Mouse (Mus musculus) myocyte (in vitro differentiated cells): Measurements from ENCODE around the gene Atl1. TPM values are rescaled to one million over a fixed set of nuclear protein-coding genes. Genes with fewer than 3 reads are reported as not detected.

ENCODE experiments used
- H3K27me3 ChIP-seq: one replicate; pipeline ENCODE4 v1.6.1; 2011; ENCODE audit not compliant: control insufficient read depth, insufficient read depth, insufficient read length
- H3K36me3 ChIP-seq: one replicate; pipeline ENCODE4 v1.6.1; 2011; ENCODE audit not compliant: control insufficient read depth, insufficient read depth
- H3K4me2 ChIP-seq: one replicate; pipeline ENCODE4 v1.6.1; 2011; ENCODE audit warnings: low read depth, control low read depth
- H3K4me3 ChIP-seq: one replicate; pipeline ENCODE4 v1.5.1; 2011; ENCODE audit warnings: mild to moderate bottlenecking, control low read depth, moderate library complexity
- H3K79me2 ChIP-seq: one replicate; pipeline ENCODE4 v1.6.1; 2011; ENCODE audit not compliant: control insufficient read depth, insufficient read depth
- H3ac ChIP-seq: one replicate; pipeline ENCODE4 v1.6.1; 2011; ENCODE audit not compliant: control insufficient read depth, insufficient read length
- CEBPB ChIP-seq: IDR thresholded peaks from 2 replicates; pipeline ENCODE4 v1.6.1; 2011; ENCODE audit warnings: mild to moderate bottlenecking, moderate library complexity; ENCODE audit not compliant: poor library complexity, insufficient read depth, severe bottlenecking
- E2F4 ChIP-seq: IDR thresholded peaks from one replicate; pipeline ENCODE4 v1.6.1; 2011; ENCODE audit warnings: mild to moderate bottlenecking, control low read depth, moderate library complexity; ENCODE audit not compliant: insufficient read depth
- MAX ChIP-seq: IDR thresholded peaks from one replicate; pipeline ENCODE4 v1.6.1; 2011; ENCODE audit warnings: low read depth, mild to moderate bottlenecking, control low read depth
- MYOD1 ChIP-seq, 3 experiments: IDR thresholded peaks; one replicate each; pipeline ENCODE4 v1.6.1; 2011; ENCODE audit warnings: control low read depth in 2 of 3, low read depth in 2 of 3, mild to moderate bottlenecking in 2 of 3, moderate library complexity in 1 of 3; ENCODE audit not compliant: insufficient read length in 2 of 3, control insufficient read depth in 1 of 3
- MYOG ChIP-seq, 3 experiments: IDR thresholded peaks; one replicate each; pipeline ENCODE4 v1.6.1; 2011; ENCODE audit warnings: control low read depth in 2 of 3, low read depth in 2 of 3, mild to moderate bottlenecking in 2 of 3; ENCODE audit not compliant: insufficient read length in 2 of 3, control insufficient read depth in 1 of 3, insufficient read depth in 1 of 3
- POLR2A ChIP-seq: IDR thresholded peaks from one replicate; pipeline ENCODE4 v1.6.1; 2011; ENCODE audit warnings: low read depth, mild to moderate bottlenecking, control low read depth, moderate library complexity; ENCODE audit not compliant: insufficient read length
- POLR2AphosphoS2 ChIP-seq: IDR thresholded peaks from one replicate; pipeline ENCODE4 v1.6.1; 2011; ENCODE audit warnings: low read depth, control low read depth; ENCODE audit not compliant: insufficient read length
- REST ChIP-seq: IDR thresholded peaks from one replicate; pipeline ENCODE4 v1.6.1; 2011; ENCODE audit warnings: mild to moderate bottlenecking, control low read depth, moderate library complexity; ENCODE audit not compliant: insufficient read depth, insufficient read length
- SRF ChIP-seq: IDR thresholded peaks from one replicate; pipeline ENCODE4 v1.6.1; 2011; ENCODE audit warnings: low read depth; ENCODE audit not compliant: control insufficient read depth, insufficient read length
- TCF12 ChIP-seq: IDR thresholded peaks from one replicate; pipeline ENCODE4 v1.6.1; 2011; ENCODE audit warnings: mild to moderate bottlenecking, control low read depth; ENCODE audit not compliant: poor library complexity, insufficient read depth, severe bottlenecking
- TCF3 ChIP-seq: IDR thresholded peaks from one replicate; pipeline ENCODE4 v1.6.1; 2011; ENCODE audit warnings: low read depth, control low read depth; ENCODE audit not compliant: insufficient read length
- USF1 ChIP-seq: IDR thresholded peaks from one replicate; pipeline ENCODE4 v1.6.1; 2011; ENCODE audit warnings: low read depth, mild to moderate bottlenecking, control low read depth, moderate library complexity
- polyA plus RNA-seq: library from polyadenylated mRNA; unstranded; fragments of >200 nt; fragmentation: generic; extraction: Trizol; gene quantifications from one replicate; pipeline ENCODE4 v1.2.1, GENCODE M21; 2012; ENCODE audit warnings: missing spikeins

Gene Atl1
- polyA plus RNA-seq, 1 experiment: 0.36 TPM

- Histone ChIP-seq H3K27me3 (no peaks in the 10 kb centered on the region), H3ac (no peak overlapping the region), H3K79me2 (peaks cover 66% of the 10 kb centered on the region), H3K4me3 (no peak overlapping the region), H3K36me3 (no peaks in the 10 kb centered on the region), H3K4me2 (no peak overlapping the region)
- TF ChIP-seq MAX (no peak), USF1 (no peak), POLR2AphosphoS2 (no peak), SRF (no peak), E2F4 (no peak), TCF3 (no peak), CEBPB (no peak), MYOD1 (IDR thresholded peaks at IDR 0.05; ENCODE audit: control insufficient read depth in 1 of 3, insufficient read length in 2 of 3, low read depth in 2 of 3) (no peak), REST (no peak), MYOG (IDR thresholded peaks at IDR 0.05; ENCODE audit: control insufficient read depth in 1 of 3, insufficient read depth in 1 of 3, insufficient read length in 2 of 3, low read depth in 2 of 3) (no peak), TCF12 (no peak), POLR2A (no peak)
These were observed 12.7 kb upstream of the Atl1 start for GRCm38 (mm10) chr12:69879739-69880138.

- H3K36me3 ChIP-seq: no peaks in the 10 kb centered on the region
- H3K4me2 ChIP-seq: no peak overlapping the region
- no peaks in the 10 kb centered on the region for H3K27me3 ChIP-seq
- no peak overlapping the region for H3ac ChIP-seq
- H3K4me3 ChIP-seq: no peak overlapping the region
- TF ChIP-seq POLR2A: no peak
- TF ChIP-seq MYOD1 (IDR thresholded peaks at IDR 0.05; ENCODE audit: control insufficient read depth in 1 of 3, insufficient read length in 2 of 3, low read depth in 2 of 3): no peak
- TF ChIP-seq POLR2AphosphoS2: no peak
- TF ChIP-seq USF1: no peak
- no peak for TF ChIP-seq MYOG (IDR thresholded peaks at IDR 0.05; ENCODE audit: control insufficient read depth in 1 of 3, insufficient read depth in 1 of 3, insufficient read length in 2 of 3, low read depth in 2 of 3)
- TF ChIP-seq TCF12: no peak
- no peak for TF ChIP-seq SRF
- TF ChIP-seq TCF3: no peak
- no peak for TF ChIP-seq CEBPB
- H3K79me2 ChIP-seq: peaks cover 60% of the 10 kb centered on the region
These were observed 11.1 kb upstream of the Atl1 start for GRCm38 (mm10) chr12:69881198-69881905.

GRCm38 (mm10) chr12:69884053-69884452, 8.4 kb upstream of the Atl1 start:
- no peaks in the 10 kb centered on the region for H3K27me3 ChIP-seq
- TF ChIP-seq MAX (no peak), CEBPB (no peak)
- H3K79me2 ChIP-seq: peaks cover 71% of the 10 kb centered on the region
- H3K36me3 ChIP-seq: no peaks in the 10 kb centered on the region
- H3K4me2 ChIP-seq: no peak overlapping the region
- H3K4me3 ChIP-seq: no peak overlapping the region
- no peak overlapping the region for H3ac ChIP-seq

- H3K79me2 ChIP-seq: peaks cover 77% of the 10 kb centered on the region
- TF ChIP-seq CEBPB: peak; percentile 13; the same call in 1 of the 2 replicates
- TF ChIP-seq TCF3: no peak
- H3K4me3 ChIP-seq: no peak overlapping the region
- H3K36me3 ChIP-seq: no peaks in the 10 kb centered on the region
- H3K4me2 ChIP-seq: peak overlapping the region; percentile 46
- H3K27me3 ChIP-seq: no peaks in the 10 kb centered on the region
- no peak overlapping the region for H3ac ChIP-seq
These were observed 7.1 kb upstream of the Atl1 start for GRCm38 (mm10) chr12:69885170-69885923.

- Histone ChIP-seq H3K4me2 (no peak overlapping the region), H3K27me3 (no peaks in the 10 kb centered on the region), H3ac (no peak overlapping the region), H3K36me3 (no peaks in the 10 kb centered on the region), H3K79me2 (peaks cover 82% of the 10 kb centered on the region), H3K4me3 (no peak overlapping the region)
- TF ChIP-seq POLR2A (no peak), POLR2AphosphoS2 (no peak), SRF (no peak), E2F4 (no peak), TCF3 (no peak), MYOD1 (IDR thresholded peaks at IDR 0.05; ENCODE audit: control insufficient read depth in 1 of 3, insufficient read length in 2 of 3, low read depth in 2 of 3) (no peak), CEBPB (no peak), MYOG (IDR thresholded peaks at IDR 0.05; ENCODE audit: control insufficient read depth in 1 of 3, insufficient read depth in 1 of 3, insufficient read length in 2 of 3, low read depth in 2 of 3) (no peak), TCF12 (no peak), USF1 (no peak), REST (no peak)
These were observed 4.6 kb upstream of the Atl1 start for GRCm38 (mm10) chr12:69887776-69888175.
